Mouse (Mus musculus) CH12.LX (cell line): ENCODE results near the gene Calr. TPM values are rescaled to one million over a fixed set of nuclear protein-coding genes. Genes with fewer than 3 reads are reported as not detected.

Source experiments
- DNase-seq: peaks from one replicate; pipeline ENCODE4 v3.0.0-alpha.2; 2013; ENCODE audit errors: extremely low read depth
- H3K27ac ChIP-seq: 2 replicates; pipeline ENCODE4 v1.5.1; 2012; ENCODE audit warnings: low read depth, mild to moderate bottlenecking, control low read depth, moderate library complexity; ENCODE audit not compliant: insufficient read depth
- H3K27me3 ChIP-seq: replicated peaks from 2 replicates; pipeline ENCODE3; 2012; ENCODE audit warnings: inconsistent platforms
- H3K36me3 ChIP-seq, 2 experiments: replicated peaks in 1 of 2; 2 replicates each; pipeline versions ENCODE3 to v1.6.1; 2012; ENCODE audit warnings: inconsistent platforms in 1 of 2, low read length in 1 of 2, mild to moderate bottlenecking in 1 of 2, mixed read lengths in 1 of 2, moderate library complexity in 1 of 2; ENCODE audit not compliant: control insufficient read depth in 1 of 2, insufficient read depth in 1 of 2
- H3K4me1 ChIP-seq, 2 experiments: 2 replicates each; pipeline ENCODE4 v1.6.1; 2012; ENCODE audit warnings: inconsistent platforms in 1 of 2, moderate library complexity in 1 of 2; ENCODE audit not compliant: insufficient read depth in 2 of 2, control insufficient read depth in 1 of 2
- H3K4me2 ChIP-seq: 2 replicates; pipeline ENCODE4 v1.6.1; 2012; ENCODE audit warnings: low read depth, mild to moderate bottlenecking, control low read depth; ENCODE audit not compliant: poor library complexity, insufficient read depth, severe bottlenecking
- H3K4me3 ChIP-seq, 3 experiments: fragments of 150-350 bp in 1 of 3; sonication (generic) in 1 of 3; replicated peaks in 1 of 3; 2 replicates each; pipeline versions ENCODE3 to v1.5.1; 2011 to 2012; ENCODE audit warnings: low read depth in 2 of 3, low read length in 2 of 3, mild to moderate bottlenecking in 2 of 3, moderate library complexity in 2 of 3, control low read depth in 1 of 3, improper control_type of control experiment in 1 of 3, inconsistent platforms in 1 of 3, mixed read lengths in 1 of 3; ENCODE audit not compliant: poor library complexity in 1 of 3
- H3K79me2 ChIP-seq: replicated peaks from 2 replicates; pipeline ENCODE4 v1.6.1; 2012; ENCODE audit warnings: mild to moderate bottlenecking, moderate library complexity; ENCODE audit not compliant: control insufficient read depth, poor library complexity, insufficient read depth, severe bottlenecking; ENCODE audit errors: extremely low read depth
- H3K9ac ChIP-seq: 2 replicates; pipeline ENCODE4 v1.6.1; 2012; ENCODE audit warnings: low read depth, mild to moderate bottlenecking, control low read depth, moderate library complexity; ENCODE audit not compliant: insufficient read depth
- H3K9me3 ChIP-seq: replicated peaks from 2 replicates; pipeline ENCODE3; 2012; ENCODE audit warnings: low read length, inconsistent platforms, mixed read lengths
- BHLHE40 ChIP-seq: IDR thresholded peaks from 2 replicates; pipeline ENCODE4 v1.6.1; 2011; ENCODE audit warnings: mild to moderate bottlenecking, low read depth, low read length, improper control_type of control experiment
- CHD1 ChIP-seq: IDR thresholded peaks from 2 replicates; pipeline ENCODE4 v1.6.1; 2012; ENCODE audit warnings: low read depth, low read length, improper control_type of control experiment, inconsistent platforms
- CHD2 ChIP-seq: IDR thresholded peaks from 2 replicates; pipeline ENCODE4 v1.6.1; 2011; ENCODE audit warnings: low read length, improper control_type of control experiment
- CTCF ChIP-seq, 2 experiments: IDR thresholded peaks in 1 of 2; conservative IDR thresholded peaks in 1 of 2; 2 replicates each; pipeline ENCODE4 v1.5.1; 2011 to 2012; ENCODE audit warnings: low read depth in 2 of 2, low read length in 2 of 2, improper control_type of control experiment in 1 of 2, inconsistent platforms in 1 of 2, mild to moderate bottlenecking in 1 of 2, moderate library complexity in 1 of 2
- E2F4 ChIP-seq: IDR thresholded peaks from 2 replicates; pipeline ENCODE4 v1.6.1; 2011; ENCODE audit warnings: low read depth, low read length, improper control_type of control experiment; ENCODE audit not compliant: insufficient replicate concordance
- ELF1 ChIP-seq: IDR thresholded peaks from 2 replicates; pipeline ENCODE4 v1.6.1; 2014; ENCODE audit warnings: low read depth, mild to moderate bottlenecking, inconsistent platforms, low read length, improper control_type of control experiment
- EP300 ChIP-seq: IDR thresholded peaks from 2 replicates; pipeline ENCODE4 v1.6.1; 2011; ENCODE audit warnings: low read length, improper control_type of control experiment
- ETS1 ChIP-seq: conservative IDR thresholded peaks from 2 replicates; pipeline ENCODE4 v1.6.1; 2012; ENCODE audit warnings: low read depth, mild to moderate bottlenecking, inconsistent platforms, low read length, improper control_type of control experiment, moderate library complexity
- GABPA ChIP-seq: IDR thresholded peaks from 2 replicates; pipeline ENCODE4 v1.6.1; 2012; ENCODE audit warnings: low read depth, low read length, improper control_type of control experiment, inconsistent platforms; ENCODE audit not compliant: insufficient replicate concordance
- HCFC1 ChIP-seq: IDR thresholded peaks from 2 replicates; pipeline ENCODE4 v1.6.1; 2012; ENCODE audit warnings: low read depth, mild to moderate bottlenecking, inconsistent platforms, low read length, improper control_type of control experiment
- IRF4 ChIP-seq: IDR thresholded peaks from 2 replicates; pipeline ENCODE4 v1.6.1; 2014; ENCODE audit warnings: low read depth, mild to moderate bottlenecking, inconsistent platforms, low read length, improper control_type of control experiment
- JUN ChIP-seq: IDR thresholded peaks from 2 replicates; pipeline ENCODE4 v1.6.1; 2011; ENCODE audit warnings: low read depth, mild to moderate bottlenecking, low read length, improper control_type of control experiment, moderate library complexity; ENCODE audit not compliant: insufficient read depth
- JUND ChIP-seq: conservative IDR thresholded peaks from 2 replicates; pipeline ENCODE4 v1.6.1; 2011; ENCODE audit warnings: low read depth, low read length, improper control_type of control experiment
- KAT2A ChIP-seq: IDR thresholded peaks from 2 replicates; pipeline ENCODE4 v1.6.1; 2012; ENCODE audit warnings: low read length, improper control_type of control experiment, inconsistent platforms; ENCODE audit not compliant: insufficient replicate concordance
- MAFK ChIP-seq: IDR thresholded peaks from 2 replicates; pipeline ENCODE4 v1.6.1; 2011; ENCODE audit warnings: low read length, improper control_type of control experiment; ENCODE audit not compliant: insufficient replicate concordance
- MAX ChIP-seq: IDR thresholded peaks from 2 replicates; pipeline ENCODE4 v1.6.1; 2011; ENCODE audit warnings: low read length, improper control_type of control experiment
- MAZ ChIP-seq: IDR thresholded peaks from 2 replicates; pipeline ENCODE4 v1.6.1; 2012; ENCODE audit warnings: low read depth, mild to moderate bottlenecking, inconsistent platforms, low read length, improper control_type of control experiment, moderate library complexity
- MEF2A ChIP-seq: IDR thresholded peaks from 2 replicates; pipeline ENCODE4 v1.6.1; 2014; ENCODE audit warnings: low read depth, mild to moderate bottlenecking, inconsistent platforms, low read length, improper control_type of control experiment, borderline replicate concordance
- MXI1 ChIP-seq: IDR thresholded peaks from 2 replicates; pipeline ENCODE4 v1.6.1; 2011; ENCODE audit warnings: mild to moderate bottlenecking, low read depth, low read length, improper control_type of control experiment
- MYC ChIP-seq: IDR thresholded peaks from 2 replicates; pipeline ENCODE4 v1.6.1; 2011; ENCODE audit warnings: low read depth, mild to moderate bottlenecking, improper control_type of control experiment, low read length
- NELFE ChIP-seq: IDR thresholded peaks from 2 replicates; pipeline ENCODE4 v1.6.1; 2011; ENCODE audit warnings: low read depth, low read length, improper control_type of control experiment
- NRF1 ChIP-seq: IDR thresholded peaks from 2 replicates; pipeline ENCODE4 v1.6.1; 2014; ENCODE audit warnings: low read depth, mild to moderate bottlenecking, inconsistent platforms, low read length, improper control_type of control experiment, moderate library complexity
- PAX5 ChIP-seq: IDR thresholded peaks from 2 replicates; pipeline ENCODE4 v1.6.1; 2012; ENCODE audit warnings: low read length, inconsistent platforms, mixed read lengths
- POLR2A ChIP-seq: IDR thresholded peaks from 2 replicates; pipeline ENCODE4 v1.6.1; 2011; ENCODE audit warnings: low read depth, mild to moderate bottlenecking, improper control_type of control experiment, low read length
- POLR2AphosphoS2 ChIP-seq: IDR thresholded peaks from 2 replicates; pipeline ENCODE4 v1.6.1; 2011; ENCODE audit warnings: low read depth, low read length, improper control_type of control experiment
- RAD21 ChIP-seq: IDR thresholded peaks from 2 replicates; pipeline ENCODE4 v1.6.1; 2011; ENCODE audit warnings: low read depth, mild to moderate bottlenecking, low read length, improper control_type of control experiment, moderate library complexity
- RCOR1 ChIP-seq: conservative IDR thresholded peaks from 2 replicates; pipeline ENCODE4 v1.6.1; 2012; ENCODE audit warnings: low read depth, mild to moderate bottlenecking, inconsistent platforms, low read length, improper control_type of control experiment
- SIN3A ChIP-seq: IDR thresholded peaks from 2 replicates; pipeline ENCODE4 v1.6.1; 2012; ENCODE audit warnings: low read length, improper control_type of control experiment, inconsistent platforms
- SMC3 ChIP-seq: IDR thresholded peaks from 2 replicates; pipeline ENCODE4 v1.6.1; 2011; ENCODE audit warnings: low read depth, low read length, improper control_type of control experiment
- TBP ChIP-seq: conservative IDR thresholded peaks from 2 replicates; pipeline ENCODE4 v1.6.1; 2011; ENCODE audit warnings: low read depth, low read length, improper control_type of control experiment
- TCF12 ChIP-seq: IDR thresholded peaks from 2 replicates; pipeline ENCODE4 v1.6.1; 2014; ENCODE audit warnings: low read depth, mild to moderate bottlenecking, inconsistent platforms, low read length, improper control_type of control experiment
- UBTF ChIP-seq: IDR thresholded peaks from 2 replicates; pipeline ENCODE4 v1.6.1; 2012; ENCODE audit warnings: low read depth, mild to moderate bottlenecking, inconsistent platforms, low read length, improper control_type of control experiment, moderate library complexity
- USF1 ChIP-seq: IDR thresholded peaks from 2 replicates; pipeline ENCODE4 v1.6.1; 2014; ENCODE audit warnings: low read depth, mild to moderate bottlenecking, inconsistent platforms, low read length, improper control_type of control experiment
- USF2 ChIP-seq: conservative IDR thresholded peaks from 2 replicates; pipeline ENCODE4 v1.6.1; 2011; ENCODE audit warnings: low read depth, low read length, improper control_type of control experiment
- ZC3H11A ChIP-seq: IDR thresholded peaks from 2 replicates; pipeline ENCODE4 v1.6.1; 2012; ENCODE audit warnings: low read depth, mild to moderate bottlenecking, inconsistent platforms, low read length, improper control_type of control experiment
- ZKSCAN1 ChIP-seq: IDR thresholded peaks from 2 replicates; pipeline ENCODE4 v1.6.1; 2012; ENCODE audit warnings: low read depth, inconsistent platforms, low read length, improper control_type of control experiment, borderline replicate concordance
- ZMIZ1 ChIP-seq: IDR thresholded peaks from 2 replicates; pipeline ENCODE4 v1.6.1; 2012; ENCODE audit warnings: low read depth, mild to moderate bottlenecking, inconsistent platforms, low read length, improper control_type of control experiment
- ZNF384 ChIP-seq: IDR thresholded peaks from 2 replicates; pipeline ENCODE4 v1.6.1; 2012; ENCODE audit warnings: low read depth, low read length, improper control_type of control experiment, inconsistent platforms
- dilution Hi-C: fragments of 300-500 bp; cut with MboI; formaldehyde crosslinking; loops from 2 replicates; pipeline ENCODE4 v1.14.3; 2020; ENCODE audit warnings: low sequenced_read_pairs; ENCODE audit not compliant: extremely low pct_unique_long_range_greater_than_20kb, extremely low pct_ligation_motif_present
- in situ Hi-C: fragments of 300-500 bp; cut with MboI; formaldehyde crosslinking; loops from 3 replicates; pipeline ENCODE4 v1.14.3; 2019; ENCODE audit warnings: low sequenced_read_pairs, low pct_ligation_motif_present, low pct_unique_long_range_greater_than_20kb, mixed read lengths
- polyA plus RNA-seq: library from polyadenylated mRNA; unstranded; fragments of >175 nt; gene quantifications from 2 replicates; pipeline ENCODE4 v1.2.1, GENCODE M21; 2012; ENCODE audit warnings: low read depth; ENCODE audit not compliant: insufficient read length
- total RNA-seq, 2 experiments: library from RNA; depleted of rRNA; stranded (reverse); fragments of 300-350 nt in 1 of 2; fragments of >200 nt in 1 of 2; gene quantifications; 2 replicates each; pipeline ENCODE4 v1.2.3; 2012 to 2014

Gene Calr
- total and polyA plus RNA-seq, 3 experiments: 395 to 1,181 (median 627) TPM

- H3K36me3 ChIP-seq: peaks cover 69 to 82% of the 10 kb centered on the region in 2 experiments
- H3K4me2 ChIP-seq: peak within 1 kb of the TSS; percentile 94
- TF ChIP-seq JUN: peak; percentile 83
- 0 out of 2 replicates have a peak, but pooled peaks have one; percentile 8 for TF ChIP-seq CHD1
- peak; percentile 88; the same call in 1 of the 2 replicates for TF ChIP-seq KAT2A
- no peak for TF ChIP-seq PAX5
- TF ChIP-seq USF1: no peak; the same call in 1 of the 2 replicates
- peak; percentile 84 for TF ChIP-seq POLR2A
- 0 out of 2 replicates have a peak, but pooled peaks have one; percentile 11 for TF ChIP-seq TBP
- no peak for TF ChIP-seq RAD21
- peak; percentile 86 for TF ChIP-seq ELF1
- TF ChIP-seq MAX: peak; percentile 82
- TF ChIP-seq MAZ: peak; percentile 92
- TF ChIP-seq JUND: peak; percentile 81
- TF ChIP-seq E2F4: peak; percentile 68; the same call in 1 of the 2 replicates
- peak; percentile 84 for TF ChIP-seq SIN3A
- peak; percentile 36; the same call in 1 of the 2 replicates for TF ChIP-seq IRF4
- no peak for TF ChIP-seq ZC3H11A
- peak; percentile 95 for TF ChIP-seq CHD2
- no peak; the same call in 1 of the 2 replicates for TF ChIP-seq USF2
- TF ChIP-seq MYC: peak; percentile 75
- TF ChIP-seq ETS1: peak; percentile 74
- peak; percentile 60; the same call in 1 of the 2 replicates for TF ChIP-seq RCOR1
- TF ChIP-seq NRF1: peak; percentile 99
- TF ChIP-seq EP300: no peak
- TF ChIP-seq NELFE: peak; percentile 87
- peak; percentile 95 for TF ChIP-seq ZMIZ1
- TF ChIP-seq MXI1: peak; percentile 81
- no peak for TF ChIP-seq SMC3
- TF ChIP-seq TCF12: peak; percentile 96
- TF ChIP-seq MEF2A: peak; percentile 54
- no peak for TF ChIP-seq ZNF384
- peak; percentile 79 for TF ChIP-seq BHLHE40
- TF ChIP-seq ZKSCAN1: no peak
- peak; percentile 50; the same call in 1 of the 2 replicates for TF ChIP-seq MAFK
- TF ChIP-seq GABPA: peak; percentile 97
- TF ChIP-seq HCFC1: peak; percentile 91
- no peak for TF ChIP-seq CTCF (conservative IDR thresholded peaks at IDR 0.05 in 1 of 2, IDR thresholded peaks at IDR 0.05 in 1 of 2; ENCODE audit: low read depth in 2 of 2, low read length in 2 of 2)
- peak; percentile 99 for TF ChIP-seq POLR2AphosphoS2
- no peak for TF ChIP-seq UBTF
- H3K9ac ChIP-seq: peak within 1 kb of the TSS; percentile 87
- H3K27me3 ChIP-seq: no peaks in the 10 kb centered on the region
- peaks cover 12 to 79% of the 10 kb centered on the region in 2 experiments for H3K4me1 ChIP-seq
- H3K27ac ChIP-seq: peak within 1 kb of the TSS; percentile 77
- dilution Hi-C loops: no loop called here
- DNase-seq: peak; percentile 97
- peaks cover 34% of the 10 kb centered on the region for H3K79me2 ChIP-seq
- H3K4me3 ChIP-seq: peak within 1 kb of the TSS; percentile 78 to 85 (median 83)
- H3K9me3 ChIP-seq: no peaks in the 10 kb centered on the region
- in situ Hi-C loops: no loop called here
These were observed 6.3 kb downstream of the Calr start, which contains the start of gene Rad23a for GRCm38 (mm10) chr8:84840248-84840999. TSS of gene Rad23a (minus strand) at chr8:84840665.
